Mouse (Mus musculus) cerebellum, adult 2 months (tissue): ENCODE measurements around the gene Hhex. TPM values are rescaled to one million over a fixed set of nuclear protein-coding genes. Genes with fewer than 3 reads are reported as not detected.

Experiments
- DNase-seq, 2 experiments: peaks; one replicate each; pipeline ENCODE4 v3.0.0; 2021
- H3K27ac ChIP-seq: fragments of 200-500 bp; 2 replicates; pipeline ENCODE4 v1.5.1; 2012; ENCODE audit warnings: low read length, control low read depth, inconsistent platforms; ENCODE audit not compliant: insufficient read depth
- H3K27me3 ChIP-seq: fragments of 200-500 bp; 2 replicates; pipeline ENCODE4 v1.6.1; 2012; ENCODE audit warnings: inconsistent platforms, mild to moderate bottlenecking, low read length, moderate library complexity; ENCODE audit not compliant: control insufficient read depth, insufficient read depth
- H3K4me1 ChIP-seq: fragments of 200-500 bp; 2 replicates; pipeline ENCODE4 v1.6.1; 2011; ENCODE audit warnings: low read length; ENCODE audit not compliant: control insufficient read depth, insufficient read depth
- H3K4me3 ChIP-seq: fragments of 200-500 bp; replicated peaks from 2 replicates; pipeline ENCODE3; 2011; ENCODE audit warnings: mild to moderate bottlenecking, low read depth, low read length, control low read depth; ENCODE audit not compliant: insufficient read depth
- CTCF ChIP-seq: fragments of 200-500 bp; IDR thresholded peaks from 2 replicates; pipeline ENCODE4 v1.5.1; 2011; ENCODE audit warnings: low read depth, mild to moderate bottlenecking, control low read depth, low read length, moderate library complexity, borderline replicate concordance; ENCODE audit not compliant: insufficient read depth
- POLR2A ChIP-seq: fragments of 200-500 bp; IDR thresholded peaks from 2 replicates; pipeline ENCODE4 v1.6.1; 2011; ENCODE audit warnings: low read length, control low read depth, borderline replicate concordance; ENCODE audit not compliant: insufficient read depth
- WGBS: fragments of 180-500 bp; shearing (Covaris S2); methylation state at CpG from one replicate; pipeline ENCODE4 v1.1.7; 2018; 5-methylcytosine and 5-hydroxymethylcytosine counted together
- polyA plus RNA-seq: library from polyadenylated mRNA; depleted of rRNA; stranded (reverse); fragments of >200 nt; gene quantifications from 2 replicates; pipeline ENCODE4 v1.2.3, GENCODE M21; 2012

Gene Hhex
- polyA plus RNA-seq, 1 experiment = 1.9 TPM

GRCm38 (mm10) chr19:37455961-37456360 lies 21.4 kb downstream of the Hhex start:
- Histone ChIP-seq H3K4me3 (no peak overlapping the region), H3K27ac (no peak overlapping the region), H3K4me1 (no peaks in the 10 kb centered on the region), H3K27me3 (no peaks in the 10 kb centered on the region)
- DNase-seq = no peak
- WGBS = 98% methylated on average over 1 of the region's 1 CpGs
- TF ChIP-seq CTCF (no peak), POLR2A (no peak)

GRCm38 (mm10) chr19:37458013-37458412 lies 23.4 kb downstream of the Hhex start:
- no peaks in the 10 kb centered on the region for H3K27me3 ChIP-seq
- no peaks in the 10 kb centered on the region for H3K4me1 ChIP-seq
- WGBS = 83% methylated on average over 6 of the region's 6 CpGs
- no peak overlapping the region for H3K4me3 ChIP-seq
- DNase-seq = no peak
- no peak overlapping the region for H3K27ac ChIP-seq
- TF ChIP-seq CTCF (no peak), POLR2A (no peak)

GRCm38 (mm10) chr19:37466403-37466802 lies 31.8 kb downstream of the Hhex start:
- whole genome bisulfite sequencing = 84% methylated on average over 3 of the region's 3 CpGs
- DNase-seq = no peak
- H3K27me3 ChIP-seq = no peaks in the 10 kb centered on the region
- no peak overlapping the region for H3K27ac ChIP-seq
- no peaks in the 10 kb centered on the region for H3K4me1 ChIP-seq
- TF ChIP-seq POLR2A (no peak), CTCF (no peak)
- no peak overlapping the region for H3K4me3 ChIP-seq

- Histone ChIP-seq H3K27ac (no peak overlapping the region), H3K4me3 (no peak overlapping the region), H3K4me1 (no peaks in the 10 kb centered on the region), H3K27me3 (no peaks in the 10 kb centered on the region)
- no peak for DNase-seq
- TF ChIP-seq POLR2A (no peak), CTCF (no peak)
- 81% methylated on average over 5 of the region's 5 CpGs for WGBS
Observed at GRCm38 (mm10) chr19:37466978-37467377, 32.4 kb downstream of the Hhex start.

GRCm38 (mm10) chr19:37468841-37469566 lies 34.4 kb downstream of the Hhex start:
- H3K27me3 ChIP-seq = no peaks in the 10 kb centered on the region
- no peak overlapping the region for H3K4me3 ChIP-seq
- no peak overlapping the region for H3K27ac ChIP-seq
- no peak for TF ChIP-seq POLR2A
- TF ChIP-seq CTCF = no peak
- H3K4me1 ChIP-seq = no peaks in the 10 kb centered on the region
- WGBS = 79% methylated on average over 6 of the region's 6 CpGs
- DNase-seq = no peak

GRCm38 (mm10) chr19:37471680-37472079 lies 37.1 kb downstream of the Hhex start:
- no peaks in the 10 kb centered on the region for H3K4me1 ChIP-seq
- H3K27ac ChIP-seq = no peak overlapping the region
- WGBS = 77% methylated on average over 4 of the region's 4 CpGs
- TF ChIP-seq POLR2A = no peak
- no peak for DNase-seq
- H3K27me3 ChIP-seq = no peaks in the 10 kb centered on the region
- H3K4me3 ChIP-seq = no peak overlapping the region

- no peak for TF ChIP-seq POLR2A
- TF ChIP-seq CTCF = no peak
- 76% methylated on average over 3 of the region's 3 CpGs for WGBS
Observed at GRCm38 (mm10) chr19:37472589-37472988, 38.0 kb downstream of the Hhex start.

GRCm38 (mm10) chr19:37481704-37482103 lies 47.1 kb downstream of the Hhex start:
- Histone ChIP-seq H3K4me1 (no peaks in the 10 kb centered on the region), H3K27ac (no peak overlapping the region), H3K4me3 (no peak overlapping the region), H3K27me3 (no peaks in the 10 kb centered on the region)
- DNase-seq = no peak
- TF ChIP-seq CTCF (no peak), POLR2A (no peak)
- WGBS = 74% methylated on average over 8 of the region's 8 CpGs

More at GRCm38 (mm10) chr19:37472589-37472988, 38.0 kb downstream of the Hhex start:
- H3K4me3 ChIP-seq = no peak overlapping the region
- DNase-seq = no peak
- no peaks in the 10 kb centered on the region for H3K27me3 ChIP-seq
- H3K4me1 ChIP-seq = no peaks in the 10 kb centered on the region
- no peak overlapping the region for H3K27ac ChIP-seq
